Mouse (Mus musculus) cerebellum, adult 2 months (tissue): ENCODE data around the gene Brix1.

Experiments
- CTCF ChIP-seq: fragments of 200-500 bp; IDR thresholded peaks from 2 replicates; pipeline ENCODE4 v1.5.1; 2011; ENCODE audit warnings: low read depth, mild to moderate bottlenecking, control low read depth, low read length, moderate library complexity, borderline replicate concordance; ENCODE audit not compliant: insufficient read depth
- POLR2A ChIP-seq: fragments of 200-500 bp; IDR thresholded peaks from 2 replicates; pipeline ENCODE4 v1.6.1; 2011; ENCODE audit warnings: low read length, control low read depth, borderline replicate concordance; ENCODE audit not compliant: insufficient read depth

- TF ChIP-seq CTCF (no peak), POLR2A (peak; percentile 61)
Measured at GRCm38 (mm10) chr15:10470151-10470831, 15.5 kb downstream of the Brix1 start, which contains the start of gene Dnajc21.
